Mouse (Mus musculus): ENCODE measurements around the gene Pdcd4. TPM values are rescaled to one million over a fixed set of nuclear protein-coding genes. Genes with fewer than 3 reads are reported as not detected.

The Pdcd4 gene
- polyA plus RNA-seq (2014; fragmentation: Illumina TruSeq; extraction: RNeasy Lipid Tissue Mini Kit (QIAGEN cat#74804); ENCODE audit: low read depth, low replicate concordance): 72.0 TPM

DNA sequence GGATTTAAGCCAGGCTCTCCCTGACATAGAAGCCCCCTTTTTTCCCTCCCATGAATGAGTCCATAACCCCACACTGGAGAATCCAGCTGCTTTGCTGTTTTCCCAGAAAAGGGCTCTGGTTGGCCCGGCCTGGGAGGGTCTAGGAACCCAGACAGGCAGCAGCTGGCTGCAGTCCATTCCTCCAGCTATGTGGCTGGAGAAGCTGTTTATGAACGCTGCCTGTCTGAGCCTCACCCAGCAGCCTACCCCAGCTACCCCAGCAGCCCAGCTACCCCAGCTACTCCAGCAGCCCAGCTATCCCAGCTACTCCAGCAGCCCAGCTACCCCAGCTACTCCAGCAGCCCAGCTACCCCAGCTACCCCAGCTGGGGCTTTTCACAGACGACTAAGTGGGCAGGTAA, at the start of gene Pdcd4:
Pdcd4 (plus strand) TSS at position 171 of the 400 bp plus-strand sequence.

DNA sequence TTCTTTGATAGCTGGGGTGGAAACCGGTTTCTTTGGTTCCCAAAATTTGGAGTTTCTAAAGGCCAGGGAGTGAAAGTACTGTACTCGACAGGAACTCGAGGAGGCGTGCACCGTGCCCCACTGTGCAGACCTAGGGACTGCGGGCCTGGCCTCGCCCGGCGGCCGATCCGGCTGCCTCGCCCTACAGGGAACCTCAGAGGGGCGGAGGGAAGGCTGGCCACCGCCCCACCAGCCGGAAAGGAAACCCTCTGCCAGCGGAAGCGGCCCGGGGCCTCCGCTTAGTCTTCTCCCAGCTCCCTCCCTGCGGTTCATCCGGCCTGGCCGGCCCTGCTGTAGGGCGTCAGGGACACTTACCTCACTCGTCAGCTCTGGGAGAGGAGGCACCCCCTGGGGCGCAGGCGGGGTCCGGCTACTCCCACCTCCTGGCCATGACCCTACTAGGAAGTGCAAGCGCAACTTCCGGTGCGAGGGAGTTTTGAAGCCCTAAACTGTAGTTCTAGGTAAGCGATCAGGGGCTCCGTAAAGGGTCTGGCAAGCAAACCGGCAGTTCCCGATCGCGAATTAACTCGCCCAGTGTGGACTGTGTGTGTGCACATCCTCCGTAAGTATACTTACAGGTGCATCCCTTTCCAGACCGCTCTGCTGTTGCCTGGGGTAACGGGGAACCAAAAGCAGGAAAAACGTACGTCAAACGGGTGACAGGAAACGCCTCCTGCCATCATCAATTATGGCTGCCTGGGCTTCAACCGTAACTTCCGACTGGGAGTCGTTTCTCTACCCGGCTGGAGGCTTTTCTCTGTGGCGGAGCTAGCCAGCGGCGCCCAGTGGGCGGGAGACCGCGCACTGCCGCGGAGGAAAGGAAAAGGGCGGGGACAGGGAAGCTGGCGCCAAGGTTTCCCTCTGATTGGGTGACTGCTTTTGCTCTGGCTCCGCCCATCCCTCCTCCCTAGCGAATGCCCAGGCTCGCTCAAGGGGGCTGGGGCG, 52.1 kb downstream of the Pdcd4 start, which contains the start of the genes Shoc2 and Bbip1:
Shoc2 (plus strand) TSS at position 505 of the 984 bp plus-strand sequence.
Bbip1 (minus strand) TSS at position 826 of the 984 bp plus-strand sequence.

Other genes starting within 250 kb of the Pdcd4 start
- 1.9 TPM for gene Rbm20, start 214.9 kb upstream of the Pdcd4 start, polyA plus RNA-seq (2014; fragmentation: Illumina TruSeq; extraction: RNeasy Lipid Tissue Mini Kit (QIAGEN cat#74804); ENCODE audit: low read depth, low replicate concordance)
- gene Shoc2, start 52.1 kb downstream of the Pdcd4 start, polyA plus RNA-seq (2014; fragmentation: Illumina TruSeq; extraction: RNeasy Lipid Tissue Mini Kit (QIAGEN cat#74804); ENCODE audit: low read depth, low replicate concordance): 105 TPM
- 123 TPM for gene Bbip1, start 52.4 kb downstream of the Pdcd4 start, polyA plus RNA-seq (2014; fragmentation: Illumina TruSeq; extraction: RNeasy Lipid Tissue Mini Kit (QIAGEN cat#74804); ENCODE audit: low read depth, low replicate concordance)
- 0.36 TPM for gene Adra2a, start 151.9 kb downstream of the Pdcd4 start, polyA plus RNA-seq (2014; fragmentation: Illumina TruSeq; extraction: RNeasy Lipid Tissue Mini Kit (QIAGEN cat#74804); ENCODE audit: low read depth, low replicate concordance)

Measured in kidney, adult 10 weeks (tissue).